Mouse (Mus musculus): ENCODE measurements around the gene Twist2. TPM values are rescaled to one million over a fixed set of nuclear protein-coding genes. Genes with fewer than 3 reads are reported as not detected.

Gene Twist2
- polyA plus RNA-seq, 1 experiment from 2014 or later = 2.6 TPM

DNA sequence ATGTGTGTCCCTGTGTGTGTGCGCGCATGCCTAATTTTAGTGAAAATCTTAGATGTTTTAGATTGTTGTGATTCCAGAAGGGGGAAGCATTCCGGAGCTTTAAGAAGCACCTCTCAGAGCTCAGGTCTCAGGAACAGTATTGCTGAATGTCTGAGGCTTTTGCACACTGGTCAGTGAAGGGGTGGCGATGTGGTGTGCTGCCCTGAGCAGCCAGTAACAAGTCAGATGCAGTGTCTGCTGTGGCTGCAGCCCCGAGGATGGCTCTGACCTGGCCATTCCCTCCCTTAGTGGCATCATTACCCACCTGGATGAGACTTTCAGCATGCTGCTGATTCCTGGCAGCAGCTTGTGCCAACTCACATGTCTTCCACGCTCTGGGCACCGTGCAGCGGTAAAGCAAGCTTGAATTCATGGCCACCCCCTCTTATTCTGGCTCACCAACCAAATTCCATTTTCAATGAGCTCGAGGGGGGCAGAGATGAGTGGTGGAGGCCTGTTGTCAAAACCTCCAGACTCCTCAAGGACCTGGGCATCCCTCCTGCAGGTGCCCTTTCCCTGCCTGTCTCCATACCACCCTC is 44.2 kb downstream of the Twist2 start:
- WGBS = 79% methylated on average over 9 of the region's 9 CpGs
- no peak overlapping the region for H3K4me3 ChIP-seq
- H3K4me2 ChIP-seq = no peak overlapping the region
- H3K9ac ChIP-seq = no peak overlapping the region
- no peak overlapping the region for H3K27ac ChIP-seq (ENCODE audit: poor library complexity, severe bottlenecking)
- H3K36me3 ChIP-seq = no peaks in the 10 kb centered on the region
- no peak for ATAC-seq (ENCODE audit: insufficient number of reproducible peaks, low FRiP score)
- H3K9me3 ChIP-seq (replicated peaks) = peaks cover 8% of the 10 kb centered on the region
- H3K27me3 ChIP-seq (replicated peaks) = no peaks in the 10 kb centered on the region
- H3K4me1 ChIP-seq (replicated peaks) = peaks cover 10% of the 10 kb centered on the region

DNA sequence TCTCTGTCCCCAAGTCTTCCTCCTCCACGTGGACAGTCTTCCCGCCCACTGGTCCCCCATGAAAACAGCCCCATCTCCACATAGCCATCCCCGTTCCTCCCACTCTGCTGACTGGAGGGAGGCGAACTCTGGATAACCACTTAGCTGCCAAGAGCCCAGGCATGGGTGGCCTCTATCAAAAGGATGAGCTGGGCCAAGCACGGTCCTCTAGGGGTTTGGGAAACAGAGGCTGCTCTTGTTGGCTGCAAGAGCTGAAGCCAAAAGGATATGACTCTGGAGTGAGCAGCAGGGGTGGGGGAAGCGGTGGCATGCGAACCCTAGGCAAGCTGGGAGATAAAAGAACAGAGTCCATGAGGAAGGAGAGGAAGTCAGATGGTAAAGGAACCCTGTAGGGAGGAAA is 50.0 kb downstream of the Twist2 start:
- 0 out of 2 replicates have a peak, but pooled peaks cover 2% of the 10 kb centered on the region for H3K27me3 ChIP-seq (replicated peaks)
- no peak overlapping the region for H3K4me3 ChIP-seq
- H3K4me1 ChIP-seq (replicated peaks) = peaks cover 2% of the 10 kb centered on the region
- no peaks in the 10 kb centered on the region; the same call in 1 of the 2 replicates for H3K9me3 ChIP-seq (replicated peaks)
- no peaks in the 10 kb centered on the region for H3K36me3 ChIP-seq
- H3K27ac ChIP-seq (ENCODE audit: poor library complexity, severe bottlenecking) = no peak overlapping the region
- WGBS = 74% methylated on average over 7 of the region's 7 CpGs
- H3K4me2 ChIP-seq = no peak overlapping the region
- ATAC-seq (ENCODE audit: insufficient number of reproducible peaks, low FRiP score) = no peak
- no peak overlapping the region for H3K9ac ChIP-seq

DNA sequence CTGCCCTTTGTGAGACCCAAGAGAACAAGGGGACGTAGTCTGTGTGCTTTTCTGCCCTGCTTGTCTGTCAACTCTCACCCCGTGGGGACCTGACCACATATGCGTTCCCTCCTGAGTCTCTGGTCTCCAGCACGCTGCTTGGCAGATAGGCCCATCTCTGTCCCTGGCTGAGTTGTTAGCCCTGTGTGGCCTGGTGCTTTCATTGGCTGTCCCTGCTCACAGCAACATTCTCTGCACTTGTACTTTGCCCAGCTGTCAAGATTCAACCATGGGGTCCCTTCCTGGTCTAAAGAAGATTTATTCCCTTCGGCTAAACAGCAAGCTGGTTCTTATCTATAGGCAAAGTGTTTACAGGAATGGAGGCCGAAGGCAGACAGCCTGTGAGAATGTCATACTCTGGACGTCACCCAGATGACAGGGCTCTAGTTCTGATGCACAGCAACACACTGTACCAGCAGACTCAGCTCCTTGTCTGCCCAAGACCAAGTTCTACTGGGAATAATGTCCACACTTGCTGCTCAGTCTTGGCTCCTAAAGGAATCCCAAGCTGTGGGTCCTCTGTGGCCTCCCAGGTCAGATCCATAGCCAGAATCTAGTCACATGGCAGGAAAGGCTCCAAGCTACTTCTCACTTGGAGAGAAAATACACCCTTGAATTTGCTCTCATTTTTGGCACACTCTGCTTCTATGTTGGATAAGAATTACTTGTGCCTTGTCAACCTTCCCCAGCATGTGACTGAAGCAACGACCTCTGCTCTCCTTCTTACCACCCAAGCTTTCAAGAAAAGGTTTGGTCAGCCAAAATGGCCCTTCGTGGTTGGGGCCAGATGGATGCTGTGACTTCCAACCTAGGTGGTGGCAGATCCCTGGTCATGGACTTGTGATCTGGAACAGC is 55.8 kb downstream of the Twist2 start:
- WGBS = 37% methylated on average over 9 of the region's 9 CpGs
- ATAC-seq (ENCODE audit: insufficient number of reproducible peaks, low FRiP score) = 0 out of 2 replicates have a peak, but pooled peaks have one; percentile 31
- H3K27ac ChIP-seq (ENCODE audit: poor library complexity, severe bottlenecking) = 0 out of 2 replicates have a peak overlapping the region, but pooled peaks have one; percentile 47
- no peak overlapping the region for H3K9ac ChIP-seq
- H3K4me2 ChIP-seq = no peak overlapping the region
- H3K4me1 ChIP-seq (replicated peaks) = peaks cover 40% of the 10 kb centered on the region
- H3K4me3 ChIP-seq = no peak overlapping the region
- H3K9me3 ChIP-seq (replicated peaks) = no peaks in the 10 kb centered on the region; the same call in 1 of the 2 replicates
- no peaks in the 10 kb centered on the region for H3K36me3 ChIP-seq
- 0 out of 2 replicates have a peak, but pooled peaks cover 3% of the 10 kb centered on the region for H3K27me3 ChIP-seq (replicated peaks)

DNA sequence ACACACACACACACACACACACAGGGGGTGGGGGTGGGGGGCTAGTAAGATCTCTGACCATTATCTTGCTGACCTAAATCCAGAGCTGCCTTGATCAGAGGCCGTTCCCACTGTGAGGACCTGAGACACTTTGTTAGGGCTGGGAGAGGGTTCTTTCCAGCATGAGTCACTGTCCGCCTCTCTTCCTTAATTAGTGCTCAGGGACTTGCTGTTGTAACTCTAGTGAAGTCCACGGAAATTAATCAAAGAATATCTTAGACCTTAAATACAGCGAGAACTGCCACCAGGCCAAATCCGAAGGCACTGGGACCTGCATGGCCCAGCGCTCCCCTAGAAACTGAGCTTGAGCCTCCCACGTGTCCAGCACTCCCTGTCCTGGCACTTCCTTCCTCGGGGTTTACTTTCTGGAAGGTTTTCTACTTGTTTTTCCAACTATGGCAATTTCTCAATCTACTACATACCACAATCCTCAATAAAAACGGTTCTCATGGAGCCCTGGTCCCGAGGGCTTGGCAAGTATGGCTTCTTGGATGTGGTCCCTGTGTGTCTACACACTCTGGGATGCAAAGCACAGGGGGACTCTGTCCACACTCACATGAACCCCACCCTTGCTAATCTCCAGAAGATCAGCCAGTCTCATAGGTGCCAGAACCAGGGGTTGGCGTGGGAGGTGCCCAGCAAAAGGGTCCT is 57.0 kb downstream of the Twist2 start:
- ATAC-seq (ENCODE audit: insufficient number of reproducible peaks, low FRiP score) = no peak
- no peaks in the 10 kb centered on the region for H3K36me3 ChIP-seq
- 74% methylated on average over 11 of the region's 11 CpGs for WGBS
- H3K27ac ChIP-seq (ENCODE audit: poor library complexity, severe bottlenecking) = no peak overlapping the region
- peaks cover 40% of the 10 kb centered on the region for H3K4me1 ChIP-seq (replicated peaks)
- H3K4me2 ChIP-seq = no peak overlapping the region
- H3K9ac ChIP-seq = no peak overlapping the region
- H3K4me3 ChIP-seq = no peak overlapping the region
- H3K27me3 ChIP-seq (replicated peaks) = 0 out of 2 replicates have a peak, but pooled peaks cover 3% of the 10 kb centered on the region
- no peaks in the 10 kb centered on the region for H3K9me3 ChIP-seq (replicated peaks)

DNA sequence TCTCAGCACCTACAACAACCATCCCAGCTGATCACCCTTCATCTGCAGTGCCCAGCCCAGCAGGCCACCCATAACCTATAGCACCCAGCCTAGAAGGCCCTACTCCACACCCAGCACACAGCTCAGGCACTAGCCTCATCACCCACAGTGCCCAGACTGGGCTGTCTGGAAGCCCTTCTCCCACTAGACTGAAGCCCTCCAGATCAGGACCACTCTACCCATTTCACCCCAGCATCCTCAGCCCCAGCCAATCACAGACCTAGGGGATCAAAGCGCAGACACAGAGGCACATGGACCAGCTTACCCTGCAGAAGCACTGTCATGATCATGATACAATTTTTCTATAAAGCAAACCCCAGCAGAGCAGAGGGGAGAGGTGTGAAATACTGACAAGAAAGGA is 57.6 kb downstream of the Twist2 start:
- Histone ChIP-seq H3K4me2 (no peak overlapping the region), H3K36me3 (no peaks in the 10 kb centered on the region), H3K9ac (no peak overlapping the region), H3K4me1 (replicated peaks) (peaks cover 40% of the 10 kb centered on the region), H3K4me3 (no peak overlapping the region), H3K27ac (ENCODE audit: poor library complexity, severe bottlenecking) (no peak overlapping the region), H3K9me3 (replicated peaks) (no peaks in the 10 kb centered on the region), H3K27me3 (replicated peaks) (0 out of 2 replicates have a peak, but pooled peaks cover 7% of the 10 kb centered on the region)
- ATAC-seq (ENCODE audit: insufficient number of reproducible peaks, low FRiP score) = no peak
- WGBS = 97% methylated on average over 1 of the region's 1 CpGs

DNA sequence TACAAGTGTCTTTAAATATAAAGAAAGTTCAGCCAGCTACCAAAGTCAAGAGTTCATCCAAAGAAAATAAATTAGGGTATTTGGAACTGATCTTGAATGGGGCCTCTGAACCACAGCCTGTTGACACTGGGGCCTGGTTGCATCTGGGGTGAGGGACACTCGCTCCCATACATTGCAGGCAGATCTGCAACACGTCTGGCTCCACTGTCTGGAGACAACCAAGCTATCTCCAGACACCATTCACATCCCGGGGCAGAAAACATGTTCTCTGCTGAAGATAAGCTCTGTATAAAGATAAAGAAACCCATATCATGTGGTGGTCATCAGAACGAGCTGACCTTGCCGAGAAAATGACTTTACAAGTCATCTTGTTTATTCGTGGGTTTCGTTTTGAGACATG is 60.2 kb downstream of the Twist2 start:
- no peak overlapping the region for H3K9ac ChIP-seq
- no peak overlapping the region for H3K27ac ChIP-seq (ENCODE audit: poor library complexity, severe bottlenecking)
- no peak overlapping the region for H3K4me3 ChIP-seq
- WGBS = 14% methylated on average over 7 of the region's 7 CpGs
- 0 out of 2 replicates have a peak, but pooled peaks cover 4% of the 10 kb centered on the region for H3K27me3 ChIP-seq (replicated peaks)
- H3K4me2 ChIP-seq = peak overlapping the region; percentile 14; the same call in 1 of the 2 replicates
- no peaks in the 10 kb centered on the region for H3K9me3 ChIP-seq (replicated peaks)
- no peaks in the 10 kb centered on the region for H3K36me3 ChIP-seq
- peaks cover 36% of the 10 kb centered on the region for H3K4me1 ChIP-seq (replicated peaks)
- ATAC-seq (ENCODE audit: insufficient number of reproducible peaks, low FRiP score) = no peak

DNA sequence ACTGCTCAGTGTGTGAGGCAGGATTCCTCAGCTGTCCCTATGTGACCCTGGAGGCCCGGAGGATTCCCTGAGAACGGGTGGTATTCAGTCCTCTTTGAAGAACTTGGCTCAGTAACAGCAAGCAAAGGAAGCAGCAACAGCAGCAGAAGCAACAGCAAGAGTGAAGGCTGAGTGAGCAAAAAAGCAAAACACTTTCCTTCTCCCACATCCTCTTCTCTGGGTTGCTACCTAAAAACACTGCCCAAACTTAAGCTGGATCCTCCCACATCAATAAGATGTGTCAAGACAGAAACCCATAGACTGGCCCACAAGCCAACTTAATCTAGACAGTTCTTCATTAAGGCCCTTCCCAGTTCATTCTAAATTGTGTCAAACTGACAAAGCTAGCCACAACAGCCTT is 64.7 kb downstream of the Twist2 start:
- Histone ChIP-seq H3K4me2 (no peak overlapping the region), H3K9me3 (replicated peaks) (no peaks in the 10 kb centered on the region), H3K27ac (ENCODE audit: poor library complexity, severe bottlenecking) (no peak overlapping the region), H3K27me3 (replicated peaks) (peaks cover 9% of the 10 kb centered on the region), H3K9ac (no peak overlapping the region), H3K4me3 (no peak overlapping the region), H3K4me1 (replicated peaks) (peaks cover 10% of the 10 kb centered on the region), H3K36me3 (no peaks in the 10 kb centered on the region)
- no peak for ATAC-seq (ENCODE audit: insufficient number of reproducible peaks, low FRiP score)
- 34% methylated on average over 2 of the region's 2 CpGs for WGBS

DNA sequence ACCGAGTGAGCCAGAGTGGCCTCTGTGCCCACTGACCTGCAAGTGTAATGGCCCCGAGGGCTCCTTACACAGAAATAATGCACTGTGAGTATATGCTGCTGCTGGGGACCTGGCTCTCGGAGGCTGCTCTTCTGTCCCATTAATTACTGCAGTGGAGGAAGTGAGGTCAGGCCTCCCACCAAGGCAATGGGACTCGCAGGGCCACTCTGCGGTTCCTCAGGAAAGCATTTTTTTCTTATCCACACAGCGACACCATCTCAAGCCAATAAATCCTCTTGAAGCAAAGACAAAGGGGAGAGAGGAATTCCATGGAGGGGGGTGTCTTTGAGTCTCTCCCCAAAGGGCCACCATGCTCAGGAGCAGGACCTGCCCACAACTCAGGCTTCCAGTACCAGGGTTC is 69.8 kb downstream of the Twist2 start:
- no peak for ATAC-seq (ENCODE audit: insufficient number of reproducible peaks, low FRiP score)
- no peaks in the 10 kb centered on the region for H3K9me3 ChIP-seq (replicated peaks)
- no peak overlapping the region for H3K27ac ChIP-seq (ENCODE audit: poor library complexity, severe bottlenecking)
- H3K4me2 ChIP-seq = no peak overlapping the region
- H3K4me1 ChIP-seq (replicated peaks) = peaks cover 30% of the 10 kb centered on the region
- H3K4me3 ChIP-seq = no peak overlapping the region
- no peak overlapping the region for H3K9ac ChIP-seq
- WGBS = 64% methylated on average over 6 of the region's 6 CpGs
- no peaks in the 10 kb centered on the region for H3K36me3 ChIP-seq
- H3K27me3 ChIP-seq (replicated peaks) = peaks cover 6% of the 10 kb centered on the region

DNA sequence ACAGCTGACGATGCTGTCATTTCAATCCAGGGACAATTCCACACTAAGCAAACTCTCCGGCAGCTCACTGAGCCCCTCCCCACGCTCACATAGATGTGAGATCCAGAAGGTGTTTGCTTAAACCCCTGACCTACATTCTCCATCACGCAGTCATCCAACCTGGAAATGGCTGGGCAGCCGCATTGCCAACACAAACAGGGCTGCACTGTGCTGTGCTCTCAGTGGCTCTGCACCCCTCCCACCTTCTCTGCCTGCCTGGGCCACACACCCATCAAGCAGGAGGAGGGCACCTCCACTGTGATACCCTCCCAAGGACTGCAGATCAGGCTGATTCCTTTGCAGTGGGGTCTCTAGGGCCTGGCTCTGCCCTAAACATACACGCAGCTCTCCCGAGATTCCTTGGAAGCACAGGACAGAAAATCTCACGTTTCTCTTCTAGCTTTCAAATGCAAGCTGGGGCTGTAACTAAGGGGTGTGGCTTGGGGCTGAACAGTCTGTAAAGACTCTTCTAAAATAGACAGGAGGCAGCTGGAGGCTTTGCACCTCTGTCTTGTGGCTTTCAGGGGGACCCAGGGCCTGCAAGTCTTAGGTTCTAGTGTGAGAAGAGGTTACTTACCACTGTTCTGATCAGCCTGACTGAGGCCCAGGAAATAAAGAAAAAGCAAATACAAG is 71.3 kb downstream of the Twist2 start:
- H3K9me3 ChIP-seq (replicated peaks) = no peaks in the 10 kb centered on the region
- no peak overlapping the region for H3K4me2 ChIP-seq
- H3K4me3 ChIP-seq = no peak overlapping the region
- 41% methylated on average over 8 of the region's 8 CpGs for WGBS
- peak; percentile 67 for ATAC-seq (ENCODE audit: insufficient number of reproducible peaks, low FRiP score)
- H3K9ac ChIP-seq = no peak overlapping the region
- no peak overlapping the region for H3K27ac ChIP-seq (ENCODE audit: poor library complexity, severe bottlenecking)
- H3K4me1 ChIP-seq (replicated peaks) = peaks cover 30% of the 10 kb centered on the region
- H3K27me3 ChIP-seq (replicated peaks) = peaks cover 6% of the 10 kb centered on the region
- no peaks in the 10 kb centered on the region for H3K36me3 ChIP-seq

DNA sequence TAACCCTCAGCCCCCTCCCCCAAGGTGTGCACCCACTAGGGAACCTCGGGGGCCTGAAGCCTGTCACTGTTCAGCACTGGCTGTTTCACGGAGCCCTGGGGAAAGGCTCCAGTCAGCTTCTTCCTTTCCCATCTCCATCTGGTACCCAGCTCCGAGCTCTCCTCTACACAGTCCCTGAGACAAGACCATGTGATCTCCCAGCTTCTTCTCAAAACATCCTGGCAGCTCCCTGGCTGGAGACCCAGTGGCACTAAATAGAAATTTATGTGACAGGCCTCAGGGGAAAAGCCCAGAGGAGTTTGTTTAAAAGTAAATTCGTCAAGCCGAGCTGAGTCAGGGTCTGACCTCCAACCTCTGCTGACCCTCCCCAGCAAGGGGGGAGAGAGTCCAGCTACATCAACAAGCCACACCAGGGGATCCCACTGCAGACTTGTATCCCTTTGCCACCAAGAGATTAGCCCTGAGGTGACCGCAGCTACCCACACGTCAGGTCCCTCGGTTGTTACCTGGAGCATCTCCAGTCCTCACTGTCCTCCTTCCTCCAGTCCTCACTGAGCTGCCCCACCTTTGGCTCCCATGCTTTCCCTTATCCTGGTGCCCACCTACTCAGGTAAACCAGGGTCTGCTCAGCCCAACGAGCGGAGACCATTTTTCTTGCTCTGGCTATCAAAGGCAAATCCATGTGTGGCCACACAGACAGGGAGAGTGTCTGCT is 72.5 kb downstream of the Twist2 start:
- Histone ChIP-seq H3K9me3 (replicated peaks) (no peaks in the 10 kb centered on the region), H3K4me1 (replicated peaks) (peaks cover 36% of the 10 kb centered on the region), H3K4me2 (no peak overlapping the region), H3K27ac (ENCODE audit: poor library complexity, severe bottlenecking) (no peak overlapping the region), H3K27me3 (replicated peaks) (peaks cover 6% of the 10 kb centered on the region), H3K9ac (no peak overlapping the region), H3K4me3 (no peak overlapping the region), H3K36me3 (no peaks in the 10 kb centered on the region)
- 60% methylated on average over 10 of the region's 10 CpGs for WGBS
- no peak for ATAC-seq (ENCODE audit: insufficient number of reproducible peaks, low FRiP score)

All from heart, embryonic 12.5 days (tissue).